12 mouse cellular contexts compared by ENCODE assay signal in the genomic region with DNA sequence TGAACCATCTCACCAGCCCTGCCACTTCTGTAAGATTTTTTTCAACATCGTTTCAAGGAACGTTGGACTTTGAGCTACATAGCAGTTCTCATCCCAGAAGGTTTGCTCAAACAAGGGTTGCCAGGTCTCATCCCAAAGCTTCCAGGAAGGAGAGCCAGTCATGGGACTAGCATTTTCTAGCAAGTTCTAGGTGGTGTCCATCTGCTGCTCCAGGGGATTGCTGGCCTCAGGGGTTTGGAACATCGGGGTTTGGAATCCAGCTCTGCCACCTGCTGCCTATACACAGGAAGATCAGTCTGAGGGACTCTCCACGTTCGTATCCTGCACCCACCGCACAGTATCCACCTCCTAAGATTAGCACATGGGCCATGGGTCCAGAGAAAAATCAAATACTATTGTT. TPM values are rescaled to one million over a fixed set of nuclear protein-coding genes. Genes with fewer than 3 reads are reported as not detected.
DNase-seq lines count a peak whose midpoint lies in the region; ATAC-seq and TF ChIP-seq lines count a peak whose summit lies in the region.
"Had no signal": no experiment of that assay in that cellular context is flagged by ENCODE, and none has a peak within 500 bp of the region (broad histone marks: within the 10 kb centered on the region; RNA-seq: fewer than 3 reads in every experiment).

No protein-coding gene starts in this region.

- H3K9me3 ChIP-seq in lung, postnatal 0 days (ENCODE audit: low read length): no peaks in the 10 kb centered on the region
- H3K9me3 ChIP-seq: neural tube, embryonic 12.5 days had no signal

- H3K4me2 ChIP-seq in lung, postnatal 0 days (replicated peaks; ENCODE audit: low read depth, low read length): no peak overlapping the region
- H3K4me2 ChIP-seq: neural tube, embryonic 12.5 days had no signal

- H3K4me1 ChIP-seq in lung, postnatal 0 days (ENCODE audit: insufficient read depth, low read depth, low read length): no peaks in the 10 kb centered on the region
- H3K4me1 ChIP-seq: neural tube, embryonic 12.5 days had no signal

- DNase-seq in adrenal gland, postnatal 14 days: peak; percentile 17
- no peak for DNase-seq in adrenal gland, postnatal 4 days (ENCODE audit: low spot score in 2 of 2)
- no peak for DNase-seq in layer of hippocampus, adult 2 months (ENCODE audit: low spot score in 2 of 2)
- no peak for DNase-seq in layer of hippocampus, adult 9-10 months (ENCODE audit: low spot score)
- DNase-seq in cerebellum, adult 9-10 months: peak; percentile 53
- DNase-seq in lung, postnatal 0 days (ENCODE audit: low spot score): peak; percentile 19
- DNase-seq in right cerebral cortex, adult 2 months (ENCODE audit: low spot score in 2 of 2): no peak
- no peak for DNase-seq in layer of hippocampus, adult 18-20 months (ENCODE audit: low spot score in 2 of 2)
- DNase-seq: gastrocnemius, postnatal 25 days had no signal

- no peak overlapping the region for H3K27ac ChIP-seq in layer of hippocampus, adult 2 months
- no peak overlapping the region for H3K27ac ChIP-seq in lung, postnatal 0 days (ENCODE audit: low read length)
- H3K27ac ChIP-seq: neural tube, embryonic 12.5 days had no signal

- no peak overlapping the region for H3K9ac ChIP-seq in lung, postnatal 0 days (replicated peaks; ENCODE audit: low read depth)
- H3K9ac ChIP-seq: neural tube, embryonic 12.5 days had no signal

- no peak for TF ChIP-seq EP300 in lung, postnatal 0 days (IDR thresholded peaks at IDR 0.05)

- no peaks in the 10 kb centered on the region for H3K36me3 ChIP-seq in lung, postnatal 0 days (ENCODE audit: insufficient read depth, low read length)
- H3K36me3 ChIP-seq: neural tube, embryonic 12.5 days had no signal

- no peak overlapping the region for H3K4me3 ChIP-seq in layer of hippocampus, adult 2 months
- H3K4me3 ChIP-seq in lung, postnatal 0 days (ENCODE audit: low read depth, low read length): no peak overlapping the region
- H3K4me3 ChIP-seq: neural tube, embryonic 12.5 days had no signal

- peak; percentile 66 for TF ChIP-seq CTCF in layer of hippocampus, adult 2 months (conservative IDR thresholded peaks at IDR 0.05)
- TF ChIP-seq CTCF in lung, postnatal 0 days (IDR thresholded peaks at IDR 0.05): peak; percentile 56

- no peaks in the 10 kb centered on the region for H3K27me3 ChIP-seq in lung, postnatal 0 days (replicated peaks; ENCODE audit: insufficient read depth, low read length)
- H3K27me3 ChIP-seq: neural tube, embryonic 12.5 days had no signal

- WGBS in lung, postnatal 0 days: 59% methylated on average over 6 of the region's 6 CpGs

- no peak for ATAC-seq in lung, postnatal 0 days

RNA-seq across cellular contexts. Expression of a gene that starts 39.6 kb away (rescaled TPM):
- total RNA-seq in adrenal gland, postnatal 14 days (2021): not detected in 2 replicates
- under 1 TPM; 0.56 to 0.73 TPM for total RNA-seq in adrenal gland, postnatal 4 days (2021)
- 10 to 100 TPM; 12.0 to 16.9 TPM for total RNA-seq in layer of hippocampus, adult 2 months (2021)
- not detected in 2 replicates for polyA plus RNA-seq in lung, postnatal 0 days (2015; fragmentation: Nextera tagmentation; extraction: Ambion mirVana)
- total RNA-seq in layer of hippocampus, adult 18-20 months (2021): 10 to 100 TPM; 11.9 to 18.7 TPM
- total RNA-seq: gastrocnemius, postnatal 25 days had no signal
- polyA plus RNA-seq: liver, embryonic 16.5 days; stomach, embryonic 14.5 days had no signal

Comparison
In these comparisons a context has a peak if more than half of its experiments do, and no peak if none do; other contexts are left out.
1. DNase-seq: peak in adrenal gland, postnatal 14 days (single experiment), cerebellum, adult 9-10 months (single experiment) and lung, postnatal 0 days (single experiment); none in adrenal gland, postnatal 4 days (0 of 2), layer of hippocampus, adult 2 months (0 of 2), layer of hippocampus, adult 9-10 months (single experiment), right cerebral cortex, adult 2 months (0 of 2) and layer of hippocampus, adult 18-20 months (0 of 2).
2. RNA of a gene that starts 39.6 kb away (total RNA-seq): 11.9 to 18.7 TPM in layer of hippocampus, adult 18-20 months and 12.0 to 16.9 TPM in layer of hippocampus, adult 2 months; 0.56 to 0.73 TPM in adrenal gland, postnatal 4 days and not detected in adrenal gland, postnatal 14 days; every median in the first group is over 4 times any median in the second.